Mouse (Mus musculus) cerebellum, adult 9-11 months (tissue): ENCODE results near the gene Mex3d.

Experiments used
- DNase-seq: peaks from one replicate; pipeline ENCODE4 v3.0.0; 2022

The Mex3d gene

DNA sequence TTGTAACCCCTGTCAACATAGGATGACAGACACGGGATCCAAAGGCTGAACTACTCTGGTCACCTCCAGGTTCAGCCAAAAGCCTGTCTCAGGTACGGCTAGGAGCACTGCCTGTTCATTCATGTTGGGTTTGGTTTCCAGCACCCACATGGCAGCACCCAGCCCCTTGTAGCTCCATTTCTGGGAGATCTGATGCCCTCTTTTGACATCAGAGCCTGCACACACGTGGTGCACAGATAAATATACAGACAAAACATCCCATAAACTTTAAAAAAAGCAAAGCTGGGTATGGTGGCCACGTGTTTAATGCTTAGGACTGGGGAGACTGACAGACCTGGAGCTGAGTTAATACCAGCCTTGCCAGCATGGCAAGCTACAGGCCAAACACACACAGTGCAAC is 20.5 kb upstream of the Mex3d start:
- DNase-seq: no peak

DNA sequence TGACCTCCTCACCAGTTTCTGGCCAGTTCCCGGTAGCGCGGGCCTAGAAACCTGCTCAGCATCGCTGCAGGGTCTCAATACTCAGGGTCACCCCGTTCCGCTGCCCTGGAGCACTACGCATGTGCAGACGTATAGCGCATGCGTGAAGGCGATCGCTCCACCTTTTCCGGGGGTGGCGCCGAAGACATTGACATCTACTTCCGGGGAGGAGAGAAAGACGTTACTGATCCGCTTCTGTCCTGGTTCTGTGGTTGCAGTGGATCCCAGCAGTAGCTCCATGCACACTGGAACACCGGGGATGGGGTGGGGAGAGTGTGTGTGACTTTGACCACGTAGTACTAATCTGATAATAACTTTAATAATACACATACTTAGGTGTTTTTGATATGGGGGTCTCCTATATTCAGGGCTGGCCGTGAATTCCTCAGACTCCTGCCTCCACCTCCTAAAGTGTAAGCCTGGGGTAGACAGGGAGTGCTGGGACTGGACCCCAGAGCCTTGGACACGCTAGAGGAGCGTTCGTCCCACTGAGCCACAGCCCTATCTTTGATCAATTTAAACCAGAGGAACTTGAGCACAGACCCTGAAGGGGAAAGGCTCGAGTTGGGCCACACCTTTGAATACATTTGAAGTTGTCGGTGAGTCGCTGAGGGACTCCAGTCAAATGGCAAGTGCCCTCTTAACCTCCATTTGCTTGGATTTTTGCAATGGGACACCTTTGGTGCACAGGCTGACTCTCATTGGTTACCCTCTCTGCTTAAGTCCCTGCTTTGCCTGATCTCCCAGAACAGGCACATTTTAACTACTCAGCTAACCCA is 19.4 kb upstream of the Mex3d start, which contains the start of gene Uqcr11:
Gene Uqcr11 (minus strand): TSS at position 147 of the 818 bp plus-strand sequence.
- DNase-seq: peak; percentile 96

DNA sequence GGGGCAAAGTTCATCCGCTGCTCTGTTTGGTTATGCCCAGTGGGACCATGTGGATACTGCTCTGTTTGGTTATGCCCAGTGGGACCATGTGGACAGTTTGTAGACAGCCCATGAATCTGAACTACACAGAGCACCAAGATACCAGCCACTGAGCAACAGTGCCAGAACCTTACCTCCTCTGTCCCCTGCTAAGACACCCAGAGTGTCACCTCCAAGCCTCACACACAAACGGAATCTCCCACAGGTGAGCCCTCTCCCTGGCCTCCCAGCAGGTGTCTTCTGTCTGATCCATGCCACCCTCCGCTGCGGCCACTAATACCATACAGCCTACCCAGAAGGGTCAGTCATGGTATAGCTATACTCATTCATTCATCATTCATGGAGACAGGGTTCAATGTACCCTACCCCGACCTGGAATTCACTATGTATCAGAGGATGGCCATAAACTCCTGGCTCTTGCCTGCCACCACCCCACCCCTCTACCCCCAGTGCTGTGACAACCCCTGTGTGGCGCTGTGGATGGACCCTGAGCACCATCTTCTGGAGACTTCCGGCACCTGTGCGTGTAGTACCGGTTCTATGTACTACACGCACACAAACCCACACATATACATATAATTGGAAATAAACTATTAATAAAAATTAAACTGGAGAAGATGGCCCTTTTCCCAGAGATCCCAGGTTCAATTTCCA is 18.2 kb upstream of the Mex3d start:
- no peak for DNase-seq

DNA sequence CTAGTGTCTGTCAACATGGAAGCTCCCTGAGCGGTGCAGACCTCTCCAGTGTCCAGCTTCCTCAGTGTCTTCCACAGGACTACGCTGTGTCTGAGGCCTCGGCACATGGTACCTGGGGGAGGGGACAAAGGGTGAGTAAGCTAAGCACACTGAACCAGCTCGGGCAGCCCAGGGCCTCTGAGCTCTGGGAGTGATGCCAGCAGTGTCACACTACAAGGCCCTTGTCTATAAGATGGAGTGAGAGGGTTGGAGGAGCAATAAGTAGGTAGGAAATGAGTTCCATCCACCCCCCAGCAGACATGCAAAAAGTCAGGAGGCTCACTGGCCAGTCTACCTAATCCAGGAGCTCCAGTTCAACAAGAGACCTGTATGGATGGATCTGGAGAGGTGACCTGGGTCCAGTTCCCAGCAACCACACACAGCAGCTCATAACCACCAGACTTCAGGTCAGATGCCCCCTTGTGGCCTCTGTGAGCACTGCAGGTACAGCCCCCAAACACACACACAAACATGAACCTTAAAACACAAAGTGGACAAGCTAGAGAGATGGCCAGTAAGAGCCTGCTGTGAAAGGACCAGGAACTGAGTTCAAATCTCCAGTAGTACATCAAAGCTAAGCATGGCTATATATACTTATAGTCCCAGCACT is 15.7 kb upstream of the Mex3d start:
- DNase-seq: peak; percentile 64

DNA sequence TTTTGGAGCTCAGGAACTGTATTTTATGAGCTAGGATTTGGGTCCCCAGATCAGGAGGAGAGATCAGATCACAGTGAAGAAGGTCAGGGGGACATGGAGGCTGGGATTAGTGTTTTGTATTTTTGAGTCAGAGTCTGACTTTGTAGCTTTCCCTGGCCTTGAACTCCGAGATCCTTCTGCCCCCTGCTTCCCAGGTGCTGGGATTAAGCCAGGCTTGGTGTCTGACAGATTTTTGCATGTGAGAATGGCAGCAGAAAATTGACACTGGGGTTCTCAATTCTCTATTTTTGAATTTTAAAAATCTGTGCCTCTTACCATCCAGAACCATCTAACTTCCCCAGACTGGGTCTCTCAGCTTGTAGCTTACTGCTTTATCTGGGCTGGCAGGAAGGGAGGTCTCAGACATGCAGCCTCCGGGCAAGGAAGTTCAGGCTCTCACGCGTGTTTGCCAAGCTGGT is 13.3 kb upstream of the Mex3d start:
- DNase-seq: peak; percentile 55

DNA sequence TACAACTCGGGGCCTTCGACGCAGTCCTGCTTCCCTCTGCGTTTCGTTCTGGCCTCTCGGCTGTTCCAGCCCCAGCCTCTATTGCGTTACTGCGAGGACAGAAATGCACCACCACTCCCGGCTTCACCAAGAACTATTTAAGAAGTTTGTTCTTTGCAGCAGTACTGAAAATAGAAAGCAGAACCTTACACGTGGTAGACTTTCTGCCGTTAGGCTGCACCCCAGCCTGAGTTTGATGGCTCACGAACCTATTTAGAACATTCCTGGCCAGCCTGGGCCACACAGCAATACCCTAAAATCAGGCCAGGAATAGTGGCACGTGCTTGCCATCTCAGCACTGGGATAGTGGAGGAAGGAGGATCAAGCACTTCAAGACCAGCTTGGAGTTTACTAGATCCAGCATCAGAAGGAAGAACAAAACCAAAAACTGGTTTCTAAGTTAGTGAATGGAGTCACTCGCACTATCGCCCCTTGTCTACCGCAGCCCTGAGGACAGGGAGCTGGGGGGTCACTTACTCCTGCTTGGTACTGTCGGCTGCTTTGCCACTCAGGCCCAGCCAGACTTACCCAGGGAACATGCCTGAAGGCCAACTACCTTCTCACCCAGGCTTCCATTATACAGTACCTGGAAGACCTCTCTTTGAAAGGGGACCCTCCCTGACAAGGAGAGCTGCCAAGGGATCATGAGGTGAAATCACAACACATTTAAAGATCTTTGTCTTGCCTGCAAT is 12.7 kb upstream of the Mex3d start:
- peak; percentile 70 for DNase-seq

DNA sequence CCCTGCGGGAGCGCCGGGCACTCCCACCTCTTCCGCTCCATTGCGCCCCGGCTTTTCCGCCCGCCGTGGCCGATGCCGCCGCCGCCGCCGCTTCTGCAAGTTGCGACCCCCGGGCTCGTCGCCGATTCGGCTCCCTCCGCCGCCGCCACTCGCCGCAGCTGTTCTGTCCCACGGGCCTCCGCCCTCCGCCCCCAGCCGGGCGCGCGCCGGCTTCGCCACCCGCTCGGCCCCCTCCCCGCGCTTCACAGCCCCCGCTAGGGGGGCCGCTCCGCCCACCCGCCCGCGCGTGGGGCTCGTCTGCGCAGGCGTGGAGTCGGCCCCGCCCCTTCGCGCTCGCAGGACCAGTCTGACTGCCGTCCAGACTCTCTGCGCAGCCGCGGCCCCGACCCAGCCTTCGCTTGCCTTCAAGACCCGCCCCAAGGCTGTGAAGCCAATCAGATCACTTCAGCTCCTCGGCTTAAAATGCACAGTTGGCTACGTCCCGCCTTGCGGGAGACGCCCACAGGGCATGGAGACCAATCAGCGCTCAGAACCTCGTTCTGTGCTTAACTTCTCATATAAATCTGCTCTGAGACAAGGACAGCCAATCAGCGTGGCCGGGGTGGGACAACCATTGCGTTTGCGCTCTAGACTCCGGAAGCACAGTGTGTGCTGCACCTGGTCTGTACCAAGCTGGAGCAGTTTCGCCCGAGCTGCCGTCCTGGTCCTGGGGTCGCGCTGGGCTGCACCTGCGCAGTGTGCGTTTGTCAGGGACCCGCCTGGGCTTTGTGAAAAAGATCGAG is 11.9 kb upstream of the Mex3d start, which contains the start of gene Mbd3:
Gene Mbd3 (minus strand): TSS at position 360 of the 782 bp plus-strand sequence.
- peak; percentile 100 for DNase-seq

DNA sequence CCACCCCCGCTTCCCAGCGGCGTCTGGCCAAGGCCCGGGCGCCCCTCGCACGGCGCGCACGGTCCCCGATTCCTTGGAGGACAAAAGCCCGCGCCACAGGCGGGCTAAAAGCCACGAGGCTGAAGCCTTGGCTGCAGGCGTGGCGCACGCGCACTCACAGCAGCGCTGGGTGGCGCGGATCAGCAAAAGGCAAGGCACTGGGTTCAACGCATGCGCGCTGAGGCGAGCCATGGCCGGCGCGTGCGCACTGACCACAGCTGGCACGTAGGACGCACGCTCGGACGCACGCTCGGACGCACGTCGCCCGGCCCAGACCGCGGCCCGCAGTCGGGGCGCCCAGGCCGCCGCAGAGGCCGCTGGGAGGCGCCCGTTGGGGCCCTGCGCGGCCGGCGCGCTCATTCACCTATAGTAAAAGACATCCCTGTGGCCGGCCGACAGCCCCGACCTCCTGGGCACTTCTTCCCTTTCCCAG is 11.3 kb upstream of the Mex3d start:
- DNase-seq: peak; percentile 99

DNA sequence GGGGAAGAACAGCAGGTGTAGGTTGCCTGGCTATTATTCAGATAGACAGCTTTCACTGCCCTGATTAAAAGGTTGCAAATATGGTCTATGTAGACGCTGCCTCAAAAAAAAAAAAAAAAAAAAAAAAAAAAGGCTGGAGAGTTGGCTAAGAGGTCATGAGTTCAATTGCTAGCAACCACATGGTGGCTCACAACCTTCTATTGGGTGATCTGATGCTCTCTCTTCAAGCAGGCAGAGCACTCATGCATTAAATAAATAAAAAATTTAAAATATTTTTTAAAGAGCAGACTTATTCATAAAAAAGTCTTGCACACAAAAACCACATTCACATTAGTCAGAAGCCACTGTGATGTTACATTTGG is 10.7 kb upstream of the Mex3d start:
- no peak for DNase-seq

DNA sequence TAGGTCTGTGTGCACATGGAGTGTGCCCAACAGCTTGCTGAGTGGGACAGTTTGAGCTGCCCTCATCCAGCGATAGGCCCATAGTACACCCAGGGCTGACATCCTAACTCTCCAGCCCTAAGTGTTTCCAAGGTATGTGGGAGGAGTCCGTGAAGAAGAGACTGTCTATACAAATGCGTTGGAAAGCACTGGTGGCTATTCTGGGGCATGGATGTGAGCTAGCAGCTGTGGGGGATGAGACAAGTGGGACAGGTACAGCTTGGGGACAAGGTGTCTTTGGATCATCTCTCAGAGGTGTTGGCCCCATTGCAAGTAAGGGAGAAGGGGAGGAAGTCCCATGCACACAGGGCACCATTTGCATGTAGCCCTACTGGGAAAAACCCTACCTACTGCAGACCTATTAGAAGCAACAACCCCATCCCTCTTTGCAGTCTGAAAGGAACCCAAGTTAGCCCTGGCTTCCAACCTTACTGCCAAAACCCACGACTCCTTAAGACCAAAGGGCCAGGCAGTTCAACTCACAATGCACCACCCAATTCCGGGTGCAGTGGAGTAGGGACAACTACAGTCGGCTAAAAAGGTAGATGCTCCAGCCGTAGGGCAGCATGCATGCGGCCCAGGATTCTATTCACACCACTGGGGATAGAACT is 10.2 kb upstream of the Mex3d start:
- DNase-seq: peak; percentile 70

DNA sequence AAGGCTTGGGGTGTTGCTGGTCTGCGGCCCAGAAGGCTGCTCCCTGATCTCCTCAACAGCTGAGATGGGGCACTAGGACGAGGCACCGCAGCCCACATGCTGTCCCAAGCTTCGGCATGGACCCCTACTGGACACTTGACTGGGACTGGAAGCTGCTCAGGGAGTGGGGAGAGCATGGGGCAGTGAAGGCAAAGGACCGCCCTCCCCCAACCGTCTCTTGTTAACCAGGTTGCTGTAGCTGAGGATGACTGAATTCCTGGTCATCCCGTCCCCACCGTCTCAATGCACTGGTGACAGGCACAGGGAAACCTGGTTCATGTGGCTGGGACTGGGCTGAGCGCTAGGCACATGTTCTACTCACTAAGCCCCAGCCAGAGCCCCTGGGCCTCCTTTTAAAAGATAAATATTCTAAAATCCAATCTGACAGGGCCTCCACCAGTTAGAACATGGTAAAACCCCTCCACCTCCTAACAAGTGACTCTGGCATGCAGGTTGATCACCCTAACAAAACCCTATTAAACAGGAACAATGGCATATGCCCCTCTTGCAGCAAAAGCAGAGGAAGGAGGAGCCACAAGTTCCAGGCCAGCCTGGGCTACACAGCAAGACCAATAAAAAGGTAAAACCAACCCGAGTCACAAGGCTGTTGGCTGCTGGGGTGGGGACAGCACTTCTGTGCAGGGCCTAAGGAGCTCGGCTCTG is 9.5 kb upstream of the Mex3d start:
- DNase-seq: peak; percentile 64

DNA sequence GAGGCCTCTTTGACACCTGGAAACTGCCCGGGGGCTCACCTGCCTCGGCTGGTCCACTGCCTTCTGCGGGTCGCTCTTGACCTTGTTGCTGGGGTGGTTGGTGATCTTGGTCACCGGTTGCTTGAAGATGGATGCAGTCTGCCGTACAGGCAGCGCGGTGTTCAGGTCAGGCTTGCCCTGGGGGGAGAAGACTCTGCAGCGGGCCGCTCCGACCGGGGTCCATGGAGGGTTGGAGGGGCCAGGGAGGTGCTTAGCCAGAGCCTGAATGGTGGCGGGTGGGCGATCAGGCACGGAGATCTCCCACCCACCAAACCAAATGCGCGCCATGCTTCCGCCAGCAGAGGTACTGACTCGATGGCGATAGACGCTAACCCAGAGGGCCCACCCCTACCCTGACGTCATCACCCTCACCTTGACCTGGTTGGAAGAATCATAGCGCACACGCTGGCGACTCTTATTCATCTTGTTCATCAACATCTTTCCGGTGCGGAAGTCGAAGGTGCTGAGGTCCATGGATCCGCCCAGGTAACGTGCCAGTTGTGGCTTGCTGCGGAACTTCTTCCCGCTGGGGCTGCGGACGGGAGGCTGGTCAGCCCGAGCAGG is 7.7 kb upstream of the Mex3d start:
- DNase-seq: peak; percentile 59

DNA sequence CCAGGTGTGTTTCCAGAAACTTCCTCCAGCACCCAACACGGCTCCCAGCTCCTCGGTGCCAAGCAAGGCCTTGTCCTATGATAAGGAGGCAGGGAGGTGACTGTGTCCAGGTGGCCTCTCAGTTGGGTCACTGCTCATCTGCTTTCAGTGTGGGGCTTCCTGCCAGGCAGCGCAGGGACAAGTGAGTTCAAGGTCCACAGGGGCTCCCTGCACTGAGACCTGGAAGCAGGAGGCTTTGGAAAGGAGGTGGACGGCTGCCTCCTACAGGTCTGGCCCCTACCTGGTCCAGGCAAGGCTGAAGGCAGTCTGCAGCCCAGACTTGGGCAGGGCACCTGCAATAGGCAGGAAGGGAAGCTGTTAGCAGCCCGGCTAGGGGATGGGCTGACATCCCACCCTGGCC is 5.2 kb upstream of the Mex3d start:
- no peak for DNase-seq

DNA sequence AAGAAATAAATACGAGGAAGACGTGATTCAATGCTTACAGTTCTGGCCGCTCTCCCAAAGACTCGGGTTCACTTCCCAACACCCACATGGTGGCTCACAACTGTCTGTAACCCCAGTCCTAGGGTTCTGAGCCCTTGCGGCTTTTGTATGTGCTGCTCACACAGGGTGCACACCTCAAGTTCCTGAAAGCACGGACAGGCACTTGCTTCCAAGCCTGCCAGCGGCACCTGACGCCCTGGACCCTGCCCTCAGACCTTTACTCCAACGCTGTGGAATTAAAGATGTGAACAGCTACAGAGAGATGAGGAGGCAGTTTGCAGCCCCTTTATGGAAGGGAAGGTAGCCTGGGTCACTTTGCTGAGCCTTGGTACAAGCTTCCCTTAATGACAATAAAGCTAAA is 3.2 kb upstream of the Mex3d start:
- DNase-seq: no peak

DNA sequence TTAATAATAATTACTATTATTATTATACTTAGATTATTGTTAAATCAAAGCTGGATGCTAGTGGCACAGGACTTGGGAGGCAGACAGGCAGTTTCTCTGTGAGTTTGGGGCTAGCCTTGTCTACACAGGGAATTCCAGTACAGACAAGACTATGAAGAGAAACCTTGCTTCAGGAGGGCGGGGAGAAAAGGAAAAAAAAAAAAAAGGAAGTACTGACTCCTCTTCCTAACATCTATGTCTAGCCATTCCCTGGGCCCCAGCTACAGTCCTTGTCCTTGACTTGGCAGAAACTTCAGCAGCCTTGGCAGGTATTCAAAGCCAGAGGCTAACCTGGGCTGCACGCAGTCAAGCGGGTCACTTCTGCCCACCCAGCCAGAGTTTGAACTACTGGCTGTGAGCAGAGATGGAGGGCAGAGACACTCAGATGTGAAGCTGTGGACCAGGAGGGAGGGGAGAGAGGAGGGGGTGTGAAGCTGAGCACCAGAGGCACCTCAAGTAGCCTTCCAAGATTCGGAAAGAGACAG is 1.8 kb upstream of the Mex3d start:
- DNase-seq: peak; percentile 56

DNA sequence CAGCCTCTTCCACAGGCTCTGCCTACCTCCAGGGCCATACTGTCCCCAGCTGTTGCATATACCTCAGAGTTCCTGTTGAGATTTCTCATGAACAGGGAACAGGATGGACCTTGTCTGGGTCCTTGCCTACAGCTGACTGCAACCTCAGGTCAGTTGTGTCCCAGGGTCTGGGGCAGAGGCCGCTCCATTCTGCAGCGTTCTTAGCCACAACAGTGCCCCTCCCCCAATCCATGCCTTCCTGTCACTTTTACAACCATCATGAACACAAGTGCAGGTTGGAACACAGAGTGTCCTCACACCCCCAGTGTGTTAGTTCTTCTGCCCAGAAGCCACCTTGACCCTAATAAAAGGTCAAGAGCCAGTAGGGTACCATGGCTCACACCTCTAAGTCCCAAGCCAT is 1.3 kb upstream of the Mex3d start:
- DNase-seq: peak; percentile 67

DNA sequence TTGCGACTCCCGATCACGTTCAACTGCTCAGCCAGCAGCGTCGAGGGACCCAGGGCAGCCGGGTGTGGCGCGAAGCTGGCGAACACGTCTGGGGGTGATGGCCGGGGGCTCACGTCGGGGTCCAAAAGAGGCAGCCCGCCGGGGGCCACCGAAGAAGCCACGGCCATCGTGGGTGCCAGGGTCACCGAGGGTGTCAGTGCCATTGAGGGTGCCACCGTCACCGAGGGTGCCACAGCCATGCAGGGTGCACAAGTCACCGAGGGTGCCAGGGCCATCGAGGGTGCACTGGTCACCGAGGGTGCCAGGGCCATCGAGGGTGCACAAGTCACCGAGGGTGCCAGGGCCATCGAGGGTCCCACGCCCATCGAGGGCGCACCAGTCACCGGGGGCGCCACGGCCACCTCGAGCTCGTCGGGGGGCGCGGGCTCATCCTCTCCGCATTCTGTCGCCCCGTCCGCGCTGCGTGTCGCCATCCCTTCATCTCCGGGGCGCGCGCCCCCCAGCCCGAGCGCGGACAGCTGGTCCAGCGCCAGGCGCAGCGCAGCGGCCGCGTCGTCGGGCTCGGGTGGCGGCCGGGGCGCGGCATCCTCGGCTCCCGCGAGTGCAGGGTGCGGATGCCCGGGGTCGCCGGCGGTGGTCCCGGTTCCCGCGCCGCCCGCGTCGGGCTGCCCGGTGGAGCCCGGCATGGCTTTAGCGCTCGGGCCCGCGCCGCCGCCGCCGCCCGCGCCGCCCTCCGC is 556 bp downstream of the Mex3d start:
- DNase-seq: peak; percentile 75

DNA sequence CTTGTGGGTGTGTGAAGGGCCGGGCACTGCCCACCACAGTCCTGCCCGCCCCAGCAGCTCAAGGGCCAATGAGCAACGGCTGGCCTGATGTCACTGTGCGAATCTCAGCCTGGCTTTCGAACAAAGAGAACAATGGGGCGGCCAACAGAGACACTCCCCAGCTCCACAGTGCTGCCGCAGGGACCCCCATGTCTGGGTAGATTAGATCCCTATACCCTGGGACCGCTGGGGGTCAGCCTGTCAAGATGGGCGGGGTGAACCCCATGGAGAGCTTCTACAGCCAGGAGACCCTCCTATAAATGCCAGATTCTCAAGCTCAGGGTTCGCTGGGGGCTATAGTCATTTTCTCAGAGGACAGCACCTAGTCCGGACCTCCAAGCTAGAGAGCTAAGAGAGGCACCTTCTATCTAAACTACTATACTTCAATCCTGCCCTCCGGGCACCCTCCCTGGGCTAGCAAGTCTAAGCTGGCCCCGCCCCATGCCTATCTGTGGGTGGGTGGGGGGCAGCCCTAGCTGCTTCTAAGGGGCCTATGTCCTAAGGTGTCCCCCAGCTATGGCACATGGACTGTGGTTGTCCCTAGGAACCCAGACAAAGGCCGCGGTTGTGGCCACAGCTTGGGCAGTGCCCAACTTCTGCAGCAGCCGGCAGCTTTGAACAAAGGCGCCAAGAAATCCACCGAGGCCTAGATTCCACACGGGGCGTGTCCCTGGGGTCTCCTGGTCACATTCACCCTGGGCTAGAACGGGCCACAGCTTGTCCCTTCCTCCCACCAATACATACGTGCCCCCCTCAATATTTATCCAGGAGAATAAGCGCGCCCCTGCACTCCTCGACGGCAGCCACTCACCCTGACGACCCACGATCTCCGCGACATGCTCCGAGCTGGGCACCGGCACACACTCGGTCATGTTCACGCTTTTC is 1.4 kb downstream of the Mex3d start:
- peak; percentile 71 for DNase-seq
